Mouse (Mus musculus) forebrain, embryonic 15.5 days (tissue): ENCODE measurements around the gene Zc3h10. TPM values are rescaled to one million over a fixed set of nuclear protein-coding genes. Genes with fewer than 3 reads are reported as not detected.
"Not testable (repeated sequence)": the region's sequence is repeated elsewhere in the genome, so short reads cannot be mapped to it uniquely, and the experiment has no call there.

Source experiments
- ATAC-seq: fragments of 200-750 bp; cut with Nextera tagmentation; replicated peaks from 2 replicates; pipeline ENCODE4 v1.8.0; 2017; ENCODE audit warnings: mild to moderate bottlenecking, moderate TSS enrichment, moderate library complexity
- H3K27ac ChIP-seq: fragments of 300-500 bp; sonication (generic); replicated peaks from 2 replicates; pipeline ENCODE4 v1.5.1; 2015; ENCODE audit warnings: mild to moderate bottlenecking, inconsistent platforms
- H3K27me3 ChIP-seq: fragments of 300-500 bp; sonication (generic); 2 replicates; pipeline ENCODE4 v1.6.1; 2015; ENCODE audit warnings: inconsistent platforms
- H3K36me3 ChIP-seq: fragments of 300-500 bp; sonication (generic); 2 replicates; pipeline ENCODE4 v1.6.1; 2015; ENCODE audit warnings: mild to moderate bottlenecking, inconsistent platforms
- H3K4me1 ChIP-seq: fragments of 300-500 bp; sonication (generic); 2 replicates; pipeline ENCODE4 v1.6.1; 2015; ENCODE audit warnings: inconsistent platforms
- H3K4me2 ChIP-seq: fragments of 300-500 bp; sonication (generic); replicated peaks from 2 replicates; pipeline ENCODE4 v1.6.1; 2015; ENCODE audit warnings: mild to moderate bottlenecking, inconsistent platforms
- H3K4me3 ChIP-seq: fragments of 300-500 bp; sonication (generic); 2 replicates; pipeline ENCODE4 v1.5.1; 2015; ENCODE audit warnings: mild to moderate bottlenecking, inconsistent platforms
- H3K9ac ChIP-seq: fragments of 300-500 bp; sonication (generic); replicated peaks from 2 replicates; pipeline ENCODE4 v1.6.1; 2015; ENCODE audit warnings: mild to moderate bottlenecking, inconsistent platforms
- H3K9me3 ChIP-seq: fragments of 300-500 bp; sonication (generic); 2 replicates; pipeline ENCODE4 v1.6.1; 2016; ENCODE audit warnings: inconsistent platforms
- WGBS: fragments of 180-500 bp; shearing (Covaris S2); methylation state at CpG from one replicate; pipeline ENCODE4 v1.1.7; 2015; ENCODE audit warnings: mixed read lengths; 5-methylcytosine and 5-hydroxymethylcytosine counted together
- polyA plus RNA-seq: library from polyadenylated mRNA; unstranded; fragments of >200 nt; fragmentation: Nextera tagmentation; extraction: Ambion mirVana; gene quantifications from 2 replicates; pipeline ENCODE4 v1.2.1, GENCODE M21; 2015

Zc3h10 gene
- polyA plus RNA-seq, 1 experiment from 2014 or later, result 24.5 TPM

GRCm38 (mm10) chr10:128548947-128549681 is 1.5 kb upstream of the Zc3h10 start, which contains the start of gene Rpl41:
TSS of gene Rpl41 (minus strand) at chr10:128549305.
- Histone ChIP-seq H3K4me1 (peaks cover 15% of the 10 kb centered on the region), H3K36me3 (peaks cover 16% of the 10 kb centered on the region), H3K4me3 (peak within 1 kb of the TSS; percentile 78), H3K9ac (peak within 1 kb of the TSS; percentile 76), H3K9me3 (no peaks in the 10 kb centered on the region), H3K27me3 (no peaks in the 10 kb centered on the region), H3K4me2 (peak within 1 kb of the TSS; percentile 64), H3K27ac (peak within 1 kb of the TSS; percentile 97)
- WGBS, result 0% methylated on average over 31 of the region's 31 CpGs
- ATAC-seq, result peak; percentile 93

- 3% methylated on average over 30 of the region's 30 CpGs for WGBS
- peak overlapping the region; percentile 76 for H3K9ac ChIP-seq
- H3K27me3 ChIP-seq, H3K9me3 ChIP-seq: not testable (repeated sequence)
- H3K4me1 ChIP-seq, result peaks cover 23% of the 10 kb centered on the region
- H3K4me3 ChIP-seq, result peak overlapping the region; percentile 78
- H3K36me3 ChIP-seq, result peaks cover 25% of the 10 kb centered on the region
- peak overlapping the region; percentile 97 for H3K27ac ChIP-seq
- H3K4me2 ChIP-seq, result peak overlapping the region; percentile 64
- ATAC-seq, result 0 out of 2 replicates have a peak, but pooled peaks have one; percentile 0
Measured at GRCm38 (mm10) chr10:128548051-128548791, 647 bp upstream of the Zc3h10 start.

- H3K9ac ChIP-seq, result peak overlapping the region; percentile 67
- WGBS, result 22% methylated on average over 7 of the region's 7 CpGs
- ATAC-seq, result no peak
- peaks cover 35% of the 10 kb centered on the region for H3K36me3 ChIP-seq
- H3K4me3 ChIP-seq, result peak overlapping the region; percentile 78
- H3K27ac ChIP-seq, result peak overlapping the region; percentile 97
- H3K4me1 ChIP-seq, result peaks cover 25% of the 10 kb centered on the region
- no peaks in the 10 kb centered on the region for H3K9me3 ChIP-seq
- H3K27me3 ChIP-seq, result no peaks in the 10 kb centered on the region
- H3K4me2 ChIP-seq, result peak overlapping the region; percentile 64
Measured at GRCm38 (mm10) chr10:128546787-128547186, 787 bp downstream of the Zc3h10 start.

GRCm38 (mm10) chr10:128546361-128546760 is 1.2 kb downstream of the Zc3h10 start:
- Histone ChIP-seq H3K4me1 (peaks cover 25% of the 10 kb centered on the region), H3K27ac (peak overlapping the region; percentile 97), H3K4me2 (peak overlapping the region; percentile 64), H3K9me3 (no peaks in the 10 kb centered on the region), H3K36me3 (peaks cover 35% of the 10 kb centered on the region), H3K9ac (peak overlapping the region; percentile 67), H3K27me3 (no peaks in the 10 kb centered on the region), H3K4me3 (peak overlapping the region; percentile 78)
- 15% methylated on average over 4 of the region's 4 CpGs for WGBS
- ATAC-seq, result no peak

- 86% methylated on average over 3 of the region's 3 CpGs for WGBS
- H3K27ac ChIP-seq, result no peak overlapping the region
Measured at GRCm38 (mm10) chr10:128545570-128545898, 2.0 kb downstream of the Zc3h10 start.

GRCm38 (mm10) chr10:128544674-128545569 is 2.7 kb downstream of the Zc3h10 start:
- Histone ChIP-seq H3K9ac (no peak overlapping the region), H3K27ac (no peak overlapping the region), H3K27me3 (no peaks in the 10 kb centered on the region), H3K4me1 (peaks cover 25% of the 10 kb centered on the region), H3K4me2 (no peak overlapping the region), H3K9me3 (no peaks in the 10 kb centered on the region), H3K36me3 (peaks cover 40% of the 10 kb centered on the region), H3K4me3 (no peak overlapping the region)
- no peak for ATAC-seq
- WGBS, result 94% methylated on average over 37 of the region's 37 CpGs

More at GRCm38 (mm10) chr10:128545570-128545898, 2.0 kb downstream of the Zc3h10 start:
- no peaks in the 10 kb centered on the region for H3K9me3 ChIP-seq
- no peaks in the 10 kb centered on the region for H3K27me3 ChIP-seq
- peaks cover 40% of the 10 kb centered on the region for H3K36me3 ChIP-seq
- ATAC-seq, result no peak
- H3K4me1 ChIP-seq, result peaks cover 25% of the 10 kb centered on the region
- no peak overlapping the region for H3K9ac ChIP-seq
- no peak overlapping the region for H3K4me3 ChIP-seq
- no peak overlapping the region for H3K4me2 ChIP-seq

GRCm38 (mm10) chr10:128544151-128544657 is 3.4 kb downstream of the Zc3h10 start:
- 98% methylated on average over 15 of the region's 15 CpGs for WGBS
- no peaks in the 10 kb centered on the region for H3K9me3 ChIP-seq
- H3K27ac ChIP-seq, result no peak overlapping the region

GRCm38 (mm10) chr10:128543100-128543499 is 4.5 kb downstream of the Zc3h10 start:
- Histone ChIP-seq H3K27ac (no peak overlapping the region), H3K4me1 (peaks cover 25% of the 10 kb centered on the region), H3K36me3 (peaks cover 40% of the 10 kb centered on the region), H3K4me3 (no peak overlapping the region), H3K9ac (no peak overlapping the region), H3K4me2 (no peak overlapping the region), H3K9me3 (no peaks in the 10 kb centered on the region), H3K27me3 (no peaks in the 10 kb centered on the region)
- no peak for ATAC-seq
- 67% methylated on average over 2 of the region's 2 CpGs for whole genome bisulfite sequencing

More at GRCm38 (mm10) chr10:128544151-128544657, 3.4 kb downstream of the Zc3h10 start:
- no peak for ATAC-seq
- Histone ChIP-seq H3K4me2 (no peak overlapping the region), H3K4me1 (peaks cover 25% of the 10 kb centered on the region), H3K4me3 (no peak overlapping the region), H3K9ac (no peak overlapping the region), H3K36me3 (peaks cover 40% of the 10 kb centered on the region), H3K27me3 (no peaks in the 10 kb centered on the region)

- Histone ChIP-seq H3K4me1 (0 out of 2 replicates have a peak, but pooled peaks cover 10% of the 10 kb centered on the region), H3K9me3 (no peaks in the 10 kb centered on the region), H3K4me2 (no peak overlapping the region), H3K27ac (no peak overlapping the region), H3K9ac (no peak overlapping the region), H3K36me3 (peaks cover 17% of the 10 kb centered on the region), H3K27me3 (no peaks in the 10 kb centered on the region), H3K4me3 (no peak overlapping the region)
- no peak for ATAC-seq
- 90% methylated on average over 1 of the region's 1 CpGs for WGBS
Measured at GRCm38 (mm10) chr10:128538340-128538870, 9.2 kb downstream of the Zc3h10 start.

- H3K9me3 ChIP-seq, result no peaks in the 10 kb centered on the region
- no peaks in the 10 kb centered on the region for H3K27me3 ChIP-seq
- peak; percentile 91 for ATAC-seq
- peak overlapping the region; percentile 22; the same call in 1 of the 2 replicates for H3K4me3 ChIP-seq
- H3K9ac ChIP-seq, result peak overlapping the region; percentile 20; the same call in 1 of the 2 replicates
- peak overlapping the region; percentile 30 for H3K4me2 ChIP-seq
- H3K4me1 ChIP-seq, result 0 out of 2 replicates have a peak, but pooled peaks cover 7% of the 10 kb centered on the region
- peak overlapping the region; percentile 14; the same call in 1 of the 2 replicates for H3K27ac ChIP-seq
- peaks cover 5% of the 10 kb centered on the region; the same call in 1 of the 2 replicates for H3K36me3 ChIP-seq
- 16% methylated on average over 18 of the region's 18 CpGs for WGBS
Measured at GRCm38 (mm10) chr10:128536266-128536940, 11.2 kb downstream of the Zc3h10 start.
